ENCODE assay signal across 27 mouse cellular contexts in genomic region chrX:154995750-154996149, GRCm38 (mm10). TPM values are rescaled to one million over a fixed set of nuclear protein-coding genes. Genes with fewer than 3 reads are reported as not detected.
"Had no signal": no experiment of that assay in that cellular context is flagged by ENCODE, and none has a peak within 500 bp of the region (broad histone marks: within the 10 kb centered on the region; RNA-seq: fewer than 3 reads in every experiment).

TSS of gene Magea8 (minus strand) at chrX:154995850.

RNA-seq across cellular contexts. Expression of gene Magea8, which starts in this region (rescaled TPM):
- polyA plus RNA-seq: heart, embryonic 10.5 days; heart, embryonic 11.5 days; heart, embryonic 12.5 days; heart, embryonic 13.5 days; heart, embryonic 14.5 days; heart, embryonic 15.5 days; heart, embryonic 16.5 days; heart, postnatal 0 days; hindbrain, embryonic 10.5 days; hindbrain, embryonic 11.5 days; hindbrain, embryonic 12.5 days; hindbrain, embryonic 13.5 days; hindbrain, embryonic 14.5 days; hindbrain, embryonic 15.5 days; hindbrain, embryonic 16.5 days; hindbrain, postnatal 0 days; inflammation-experienced regulatory T-cells, adult 6 months; intestine, embryonic 14.5 days; intestine, embryonic 15.5 days; intestine, embryonic 16.5 days; intestine, postnatal 0 days; kidney, adult 2 months; kidney, embryonic 14.5 days; kidney, embryonic 15.5 days; kidney, embryonic 16.5 days; kidney, postnatal 0 days; large intestine, adult 2 months had no signal
